Mouse (Mus musculus) CH12.LX (cell line): ENCODE measurements around the gene Ifi206. TPM values are rescaled to one million over a fixed set of nuclear protein-coding genes. Genes with fewer than 3 reads are reported as not detected.

Experiments
- DNase-seq: peaks from one replicate; pipeline ENCODE4 v3.0.0-alpha.2; 2013; ENCODE audit errors: extremely low read depth
- H3K27ac ChIP-seq: 2 replicates; pipeline ENCODE4 v1.5.1; 2012; ENCODE audit warnings: low read depth, mild to moderate bottlenecking, control low read depth, moderate library complexity; ENCODE audit not compliant: insufficient read depth
- H3K27me3 ChIP-seq: replicated peaks from 2 replicates; pipeline ENCODE3; 2012; ENCODE audit warnings: inconsistent platforms
- H3K36me3 ChIP-seq, 2 experiments: replicated peaks in 1 of 2; 2 replicates each; pipeline versions ENCODE3 to v1.6.1; 2012; ENCODE audit warnings: inconsistent platforms in 1 of 2, low read length in 1 of 2, mild to moderate bottlenecking in 1 of 2, mixed read lengths in 1 of 2, moderate library complexity in 1 of 2; ENCODE audit not compliant: control insufficient read depth in 1 of 2, insufficient read depth in 1 of 2
- H3K4me1 ChIP-seq, 2 experiments: 2 replicates each; pipeline ENCODE4 v1.6.1; 2012; ENCODE audit warnings: inconsistent platforms in 1 of 2, moderate library complexity in 1 of 2; ENCODE audit not compliant: insufficient read depth in 2 of 2, control insufficient read depth in 1 of 2
- H3K4me2 ChIP-seq: 2 replicates; pipeline ENCODE4 v1.6.1; 2012; ENCODE audit warnings: low read depth, mild to moderate bottlenecking, control low read depth; ENCODE audit not compliant: poor library complexity, insufficient read depth, severe bottlenecking
- H3K4me3 ChIP-seq, 3 experiments: fragments of 150-350 bp in 1 of 3; sonication (generic) in 1 of 3; replicated peaks in 1 of 3; 2 replicates each; pipeline versions ENCODE3 to v1.5.1; 2011 to 2012; ENCODE audit warnings: low read depth in 2 of 3, low read length in 2 of 3, mild to moderate bottlenecking in 2 of 3, moderate library complexity in 2 of 3, control low read depth in 1 of 3, improper control_type of control experiment in 1 of 3, inconsistent platforms in 1 of 3, mixed read lengths in 1 of 3; ENCODE audit not compliant: poor library complexity in 1 of 3
- H3K79me2 ChIP-seq: replicated peaks from 2 replicates; pipeline ENCODE4 v1.6.1; 2012; ENCODE audit warnings: mild to moderate bottlenecking, moderate library complexity; ENCODE audit not compliant: control insufficient read depth, poor library complexity, insufficient read depth, severe bottlenecking; ENCODE audit errors: extremely low read depth
- H3K9ac ChIP-seq: 2 replicates; pipeline ENCODE4 v1.6.1; 2012; ENCODE audit warnings: low read depth, mild to moderate bottlenecking, control low read depth, moderate library complexity; ENCODE audit not compliant: insufficient read depth
- H3K9me3 ChIP-seq: replicated peaks from 2 replicates; pipeline ENCODE3; 2012; ENCODE audit warnings: low read length, inconsistent platforms, mixed read lengths
- EP300 ChIP-seq: IDR thresholded peaks from 2 replicates; pipeline ENCODE4 v1.6.1; 2011; ENCODE audit warnings: low read length, improper control_type of control experiment
- GABPA ChIP-seq: IDR thresholded peaks from 2 replicates; pipeline ENCODE4 v1.6.1; 2012; ENCODE audit warnings: low read depth, low read length, improper control_type of control experiment, inconsistent platforms; ENCODE audit not compliant: insufficient replicate concordance
- JUN ChIP-seq: IDR thresholded peaks from 2 replicates; pipeline ENCODE4 v1.6.1; 2011; ENCODE audit warnings: low read depth, mild to moderate bottlenecking, low read length, improper control_type of control experiment, moderate library complexity; ENCODE audit not compliant: insufficient read depth
- KAT2A ChIP-seq: IDR thresholded peaks from 2 replicates; pipeline ENCODE4 v1.6.1; 2012; ENCODE audit warnings: low read length, improper control_type of control experiment, inconsistent platforms; ENCODE audit not compliant: insufficient replicate concordance
- MEF2A ChIP-seq: IDR thresholded peaks from 2 replicates; pipeline ENCODE4 v1.6.1; 2014; ENCODE audit warnings: low read depth, mild to moderate bottlenecking, inconsistent platforms, low read length, improper control_type of control experiment, borderline replicate concordance
- MXI1 ChIP-seq: IDR thresholded peaks from 2 replicates; pipeline ENCODE4 v1.6.1; 2011; ENCODE audit warnings: mild to moderate bottlenecking, low read depth, low read length, improper control_type of control experiment
- NELFE ChIP-seq: IDR thresholded peaks from 2 replicates; pipeline ENCODE4 v1.6.1; 2011; ENCODE audit warnings: low read depth, low read length, improper control_type of control experiment
- NRF1 ChIP-seq: IDR thresholded peaks from 2 replicates; pipeline ENCODE4 v1.6.1; 2014; ENCODE audit warnings: low read depth, mild to moderate bottlenecking, inconsistent platforms, low read length, improper control_type of control experiment, moderate library complexity
- PAX5 ChIP-seq: IDR thresholded peaks from 2 replicates; pipeline ENCODE4 v1.6.1; 2012; ENCODE audit warnings: low read length, inconsistent platforms, mixed read lengths
- RCOR1 ChIP-seq: conservative IDR thresholded peaks from 2 replicates; pipeline ENCODE4 v1.6.1; 2012; ENCODE audit warnings: low read depth, mild to moderate bottlenecking, inconsistent platforms, low read length, improper control_type of control experiment
- SIN3A ChIP-seq: IDR thresholded peaks from 2 replicates; pipeline ENCODE4 v1.6.1; 2012; ENCODE audit warnings: low read length, improper control_type of control experiment, inconsistent platforms
- TCF12 ChIP-seq: IDR thresholded peaks from 2 replicates; pipeline ENCODE4 v1.6.1; 2014; ENCODE audit warnings: low read depth, mild to moderate bottlenecking, inconsistent platforms, low read length, improper control_type of control experiment
- USF2 ChIP-seq: conservative IDR thresholded peaks from 2 replicates; pipeline ENCODE4 v1.6.1; 2011; ENCODE audit warnings: low read depth, low read length, improper control_type of control experiment
- ZC3H11A ChIP-seq: IDR thresholded peaks from 2 replicates; pipeline ENCODE4 v1.6.1; 2012; ENCODE audit warnings: low read depth, mild to moderate bottlenecking, inconsistent platforms, low read length, improper control_type of control experiment
- dilution Hi-C: fragments of 300-500 bp; cut with MboI; formaldehyde crosslinking; loops from 2 replicates; pipeline ENCODE4 v1.14.3; 2020; ENCODE audit warnings: low sequenced_read_pairs; ENCODE audit not compliant: extremely low pct_unique_long_range_greater_than_20kb, extremely low pct_ligation_motif_present
- in situ Hi-C: fragments of 300-500 bp; cut with MboI; formaldehyde crosslinking; loops from 3 replicates; pipeline ENCODE4 v1.14.3; 2019; ENCODE audit warnings: low sequenced_read_pairs, low pct_ligation_motif_present, low pct_unique_long_range_greater_than_20kb, mixed read lengths
- polyA plus RNA-seq: library from polyadenylated mRNA; unstranded; fragments of >175 nt; gene quantifications from 2 replicates; pipeline ENCODE4 v1.2.1, GENCODE M21; 2012; ENCODE audit warnings: low read depth; ENCODE audit not compliant: insufficient read length
- total RNA-seq, 2 experiments: library from RNA; depleted of rRNA; stranded (reverse); fragments of 300-350 nt in 1 of 2; fragments of >200 nt in 1 of 2; gene quantifications; 2 replicates each; pipeline ENCODE4 v1.2.3; 2012 to 2014

The Ifi206 gene
- total and polyA plus RNA-seq, 3 experiments: 0.56 TPM; not detected in 2

GRCm38 (mm10) chr1:173418936-173419621 is 71.8 kb downstream of the Ifi206 start (continued):
- TF ChIP-seq GABPA: no peak
- no peak for TF ChIP-seq KAT2A
- TF ChIP-seq USF2: no peak
- TF ChIP-seq MEF2A: peak; percentile 84
- TF ChIP-seq PAX5: no peak

GRCm38 (mm10) chr1:173418516-173418915 is 72.3 kb downstream of the Ifi206 start:
- TF ChIP-seq JUN (no peak), GABPA (no peak), RCOR1 (no peak), ZC3H11A (no peak), EP300 (no peak), TCF12 (no peak), MXI1 (no peak), NRF1 (no peak), SIN3A (no peak), NELFE (no peak)
- H3K9me3 ChIP-seq: no peaks in the 10 kb centered on the region
- H3K27ac ChIP-seq: peak overlapping the region; percentile 71; the same call in 1 of the 2 replicates
- H3K79me2 ChIP-seq: peaks cover 15% of the 10 kb centered on the region
- H3K9ac ChIP-seq: peak overlapping the region; percentile 85
- DNase-seq: no peak
- peak overlapping the region in 1 of 3 experiments; percentile 6 for H3K4me3 ChIP-seq
- peak overlapping the region; percentile 99 for H3K4me2 ChIP-seq
- in situ Hi-C loops (no loop called here), dilution Hi-C loops (no loop called here)
- H3K27me3 ChIP-seq: no peaks in the 10 kb centered on the region
- H3K4me1 ChIP-seq: peaks cover 2 to 28% of the 10 kb centered on the region in 2 experiments; a peak in 3 of 4 replicates
- no peaks in the 10 kb centered on the region for H3K36me3 ChIP-seq

Other genes starting within 250 kb of the Ifi206 start
- gene Olfr418, start 225.0 kb downstream of the Ifi206 start, total RNA-seq (2012; rRNA removed): not detected in 2 replicates
- not detected in 2 replicates for gene Olfr418, start 225.0 kb downstream of the Ifi206 start, total RNA-seq (2014; rRNA removed)
- gene Olfr418, start 225.0 kb downstream of the Ifi206 start, polyA plus RNA-seq: not detected in 2 replicates
- gene Mptx2, start 213.3 kb downstream of the Ifi206 start, total RNA-seq (2012; rRNA removed): not detected in 2 replicates
- gene Mptx2, start 213.3 kb downstream of the Ifi206 start, total RNA-seq (2014; rRNA removed): not detected in 2 replicates
- not detected in 2 replicates for gene Mptx2, start 213.3 kb downstream of the Ifi206 start, polyA plus RNA-seq
- gene Ackr1, start 157.3 kb downstream of the Ifi206 start, total RNA-seq (2012; rRNA removed): not detected in 2 replicates
- gene Ackr1, start 157.3 kb downstream of the Ifi206 start, total RNA-seq (2014; rRNA removed): not detected in 2 replicates
- gene Ackr1, start 157.3 kb downstream of the Ifi206 start, polyA plus RNA-seq: not detected in 2 replicates
- 59.7 and 59.8 TPM in 2 replicates for gene Aim2, start 140.2 kb downstream of the Ifi206 start, total RNA-seq (2012; rRNA removed)
- gene Aim2, start 140.2 kb downstream of the Ifi206 start, total RNA-seq (2014; rRNA removed): 117 and 130 TPM in 2 replicates
- 83.7 and 87.0 TPM in 2 replicates for gene Aim2, start 140.2 kb downstream of the Ifi206 start, polyA plus RNA-seq
- not detected in 2 replicates for gene Cadm3, start 123.3 kb downstream of the Ifi206 start, total RNA-seq (2012; rRNA removed)
- not detected in 2 replicates for gene Cadm3, start 123.3 kb downstream of the Ifi206 start, total RNA-seq (2014; rRNA removed)
- not detected in 2 replicates for gene Cadm3, start 123.3 kb downstream of the Ifi206 start, polyA plus RNA-seq
- not detected in 2 replicates for gene Ifi214, start 44.9 kb upstream of the Ifi206 start, total RNA-seq (2012; rRNA removed)
- gene Ifi214, start 44.9 kb upstream of the Ifi206 start, total RNA-seq (2014; rRNA removed): 0.16 TPM in 1 of 2 replicates, not detected in the other
- 0.09 and 0.40 TPM in 2 replicates for gene Ifi214, start 44.9 kb upstream of the Ifi206 start, polyA plus RNA-seq
- gene Ifi213, start 108.2 kb upstream of the Ifi206 start, total RNA-seq (2012; rRNA removed): 41.2 and 46.5 TPM in 2 replicates
- gene Ifi213, start 108.2 kb upstream of the Ifi206 start, total RNA-seq (2014; rRNA removed): 70.8 and 78.0 TPM in 2 replicates
- gene Ifi213, start 108.2 kb upstream of the Ifi206 start, polyA plus RNA-seq: 40.1 and 42.7 TPM in 2 replicates
- gene Ifi209, start 139.9 kb upstream of the Ifi206 start, total RNA-seq (2012; rRNA removed): 0.72 and 0.76 TPM in 2 replicates
- gene Ifi209, start 139.9 kb upstream of the Ifi206 start, total RNA-seq (2014; rRNA removed): 3.2 and 4.3 TPM in 2 replicates
- 4.9 and 6.2 TPM in 2 replicates for gene Ifi209, start 139.9 kb upstream of the Ifi206 start, polyA plus RNA-seq
- 0.04 and 0.08 TPM in 2 replicates for gene Ifi208, start 182.6 kb upstream of the Ifi206 start, total RNA-seq (2012; rRNA removed)
- gene Ifi208, start 182.6 kb upstream of the Ifi206 start, total RNA-seq (2014; rRNA removed): 0.13 and 0.14 TPM in 2 replicates
- 0.25 and 0.31 TPM in 2 replicates for gene Ifi208, start 182.6 kb upstream of the Ifi206 start, polyA plus RNA-seq